Mouse (Mus musculus) intestine, postnatal 0 days (tissue): ENCODE measurements around the gene Cks2. TPM values are rescaled to one million over a fixed set of nuclear protein-coding genes. Genes with fewer than 3 reads are reported as not detected.

Experiments used
- ATAC-seq: fragments of 200-750 bp; cut with Nextera tagmentation; 2 replicates; pipeline ENCODE4 v1.8.0; 2017; ENCODE audit warnings: mild to moderate bottlenecking, moderate TSS enrichment, moderate library complexity
- H3K27ac ChIP-seq: fragments of 300-500 bp; sonication (generic); 2 replicates; pipeline ENCODE4 v1.5.1; 2014; ENCODE audit warnings: mild to moderate bottlenecking, low read depth, low read length, moderate library complexity
- H3K27me3 ChIP-seq: fragments of 300-500 bp; sonication (generic); replicated peaks from 2 replicates; pipeline ENCODE4 v1.6.1; 2014; ENCODE audit warnings: low read length, mixed read lengths; ENCODE audit not compliant: control insufficient read depth, insufficient read depth
- H3K36me3 ChIP-seq: fragments of 300-500 bp; sonication (generic); 2 replicates; pipeline ENCODE4 v1.6.1; 2014; ENCODE audit warnings: mild to moderate bottlenecking, moderate library complexity; ENCODE audit not compliant: control insufficient read depth, insufficient read depth
- H3K4me1 ChIP-seq: fragments of 300-500 bp; sonication (generic); replicated peaks from 2 replicates; pipeline ENCODE4 v1.6.1; 2014; ENCODE audit warnings: antibody characterized with exemption, low read length, mixed read lengths; ENCODE audit not compliant: control insufficient read depth, insufficient read depth
- H3K4me2 ChIP-seq: fragments of 300-500 bp; sonication (generic); replicated peaks from 2 replicates; pipeline ENCODE4 v1.6.1; 2014; ENCODE audit warnings: low read depth, mild to moderate bottlenecking, moderate library complexity
- H3K4me3 ChIP-seq: fragments of 300-500 bp; sonication (generic); 2 replicates; pipeline ENCODE4 v1.5.1; 2014; ENCODE audit warnings: low read depth, low read length
- H3K9ac ChIP-seq: fragments of 300-500 bp; sonication (generic); 2 replicates; pipeline ENCODE4 v1.6.1; 2014; ENCODE audit warnings: mild to moderate bottlenecking, low read depth, low read length
- H3K9me3 ChIP-seq: fragments of 300-500 bp; sonication (generic); 2 replicates; pipeline ENCODE4 v1.6.1; 2016; ENCODE audit warnings: mixed run types; ENCODE audit not compliant: control insufficient read depth
- CTCF ChIP-seq: sonication (generic); IDR thresholded peaks from 2 replicates; pipeline ENCODE4 v1.5.1; 2016; ENCODE audit warnings: low read depth, mild to moderate bottlenecking, control low read depth, antibody characterized with exemption, moderate library complexity
- WGBS: fragments of 180-500 bp; shearing (Covaris S2); extraction: QIAGEN DNeasy Blood & Tissue Kit; methylation state at CpG from one replicate; pipeline ENCODE4 v1.1.7; 2014; 5-methylcytosine and 5-hydroxymethylcytosine counted together
- polyA plus RNA-seq: library from polyadenylated mRNA; unstranded; fragments of >200 nt; fragmentation: Nextera tagmentation; extraction: Ambion mirVana; gene quantifications from 2 replicates; pipeline ENCODE4 v1.2.1, GENCODE M21; 2015

The Cks2 gene
- polyA plus RNA-seq: 109 and 119 TPM in 2 replicates

DNA sequence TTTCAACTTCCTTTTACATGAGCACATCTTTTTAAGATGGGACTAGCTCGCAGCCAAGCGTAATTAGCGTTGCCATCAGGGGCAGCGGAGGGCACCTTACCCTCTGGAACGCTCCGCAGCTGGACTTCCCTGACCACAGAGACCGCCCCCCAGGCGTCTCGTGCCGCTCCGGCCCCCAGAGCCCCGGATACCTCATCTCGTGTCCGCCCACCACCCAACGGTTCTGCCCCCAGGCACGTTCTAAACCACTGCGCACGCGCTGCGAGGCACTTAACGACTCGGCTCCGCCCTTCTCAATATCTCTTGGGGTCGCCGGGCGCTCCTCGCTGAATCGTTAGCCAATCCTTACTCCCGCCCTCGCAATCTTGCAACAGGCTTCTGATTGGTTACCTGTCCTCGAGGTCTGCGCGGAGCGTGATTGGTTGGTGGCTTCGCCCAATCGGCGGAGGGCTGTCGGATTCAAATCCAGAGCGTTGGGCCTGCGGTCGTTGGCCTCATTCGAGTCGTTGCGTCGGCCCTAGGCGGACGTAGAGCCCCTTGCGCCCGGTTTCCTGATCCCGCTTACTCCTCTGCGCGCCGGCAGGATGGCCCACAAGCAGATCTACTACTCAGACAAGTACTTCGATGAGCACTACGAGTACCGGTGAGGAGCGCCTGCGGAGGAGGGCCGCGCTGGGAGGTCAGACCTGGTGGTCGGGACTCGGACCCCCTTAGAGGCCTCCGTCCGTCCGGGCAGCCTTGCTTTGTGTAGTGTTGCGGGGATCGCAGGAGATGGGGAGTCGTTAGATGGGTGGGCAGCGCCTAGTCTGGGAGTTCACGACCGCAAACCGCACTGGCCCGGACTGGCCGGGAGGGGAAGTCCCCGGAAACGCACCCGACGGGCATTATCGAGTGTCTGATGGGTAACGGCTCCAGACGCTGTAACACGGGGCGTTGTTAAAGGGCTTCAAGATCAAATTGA, at the start of gene Cks2:
Cks2 (plus strand) TSS at position 404 of the 961 bp plus-strand sequence.
- Histone ChIP-seq H3K9ac (peak within 1 kb of the TSS; percentile 80), H3K9me3 (no peaks in the 10 kb centered on the region), H3K27ac (peak within 1 kb of the TSS; percentile 94), H3K4me1 (no peaks in the 10 kb centered on the region), H3K4me2 (peak within 1 kb of the TSS; percentile 76), H3K4me3 (peak within 1 kb of the TSS; percentile 94), H3K36me3 (no peaks in the 10 kb centered on the region; the same call in 1 of the 2 replicates), H3K27me3 (no peaks in the 10 kb centered on the region)
- TF ChIP-seq CTCF: peak; percentile 25; the same call in 1 of the 2 replicates
- under 1% methylated on average over 83 of the region's 83 CpGs for WGBS
- peak; percentile 94 for ATAC-seq

DNA sequence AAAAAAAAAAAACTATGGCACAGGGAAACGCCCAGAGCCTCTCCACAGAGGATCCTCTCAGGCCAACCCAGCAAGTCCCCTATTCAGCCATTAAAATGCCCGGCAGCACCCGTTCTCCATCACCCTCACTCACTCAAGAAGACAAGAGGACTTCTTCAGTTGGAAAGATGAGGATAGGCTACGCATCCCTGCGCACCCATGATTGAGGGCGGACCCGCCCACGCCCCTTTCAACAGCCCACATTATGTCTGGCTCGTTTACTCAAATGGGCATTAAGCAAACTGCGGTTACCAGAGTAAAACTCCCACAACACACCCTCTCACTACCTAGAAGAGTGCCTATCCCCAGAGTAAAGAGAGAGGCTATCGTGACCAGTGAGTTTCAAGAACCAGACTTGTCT, 49.6 kb upstream of the Cks2 start:
- TF ChIP-seq CTCF: no peak
- Histone ChIP-seq H3K27ac (no peak overlapping the region), H3K27me3 (peaks cover 12% of the 10 kb centered on the region; the same call in 1 of the 2 replicates), H3K4me2 (no peak overlapping the region), H3K9me3 (no peaks in the 10 kb centered on the region), H3K4me1 (no peaks in the 10 kb centered on the region), H3K4me3 (peak overlapping the region; percentile 25; the same call in 1 of the 2 replicates), H3K9ac (no peak overlapping the region), H3K36me3 (no peaks in the 10 kb centered on the region)
- no peak for ATAC-seq
- 38% methylated on average over 11 of the region's 11 CpGs for WGBS

DNA sequence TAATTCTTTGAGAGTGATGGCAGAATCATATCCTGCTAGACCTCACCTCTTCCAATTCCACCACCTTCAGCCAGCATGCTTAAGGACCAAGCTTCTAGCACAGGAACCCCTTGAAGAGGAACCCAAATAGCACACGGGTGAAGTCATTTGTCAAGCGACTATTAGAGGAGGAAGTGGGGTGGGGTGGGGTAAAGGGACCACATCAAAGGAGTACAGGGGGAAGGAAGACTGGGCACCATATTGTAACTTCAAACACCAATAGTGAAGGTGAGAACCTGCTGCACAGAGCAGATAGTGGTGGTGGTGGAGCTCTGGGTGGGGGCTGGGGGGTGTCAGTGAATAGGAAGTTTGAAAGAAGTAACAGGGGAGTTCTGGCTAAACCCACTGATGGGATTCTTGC, 47.0 kb upstream of the Cks2 start:
- Histone ChIP-seq H3K27ac (no peak overlapping the region), H3K4me1 (no peaks in the 10 kb centered on the region), H3K4me2 (no peak overlapping the region), H3K9me3 (no peaks in the 10 kb centered on the region), H3K36me3 (no peaks in the 10 kb centered on the region), H3K4me3 (no peak overlapping the region), H3K9ac (no peak overlapping the region), H3K27me3 (peaks cover 7% of the 10 kb centered on the region; the same call in 1 of the 2 replicates)
- no peak for TF ChIP-seq CTCF
- 45% methylated on average over 2 of the region's 2 CpGs for WGBS
- no peak for ATAC-seq

DNA sequence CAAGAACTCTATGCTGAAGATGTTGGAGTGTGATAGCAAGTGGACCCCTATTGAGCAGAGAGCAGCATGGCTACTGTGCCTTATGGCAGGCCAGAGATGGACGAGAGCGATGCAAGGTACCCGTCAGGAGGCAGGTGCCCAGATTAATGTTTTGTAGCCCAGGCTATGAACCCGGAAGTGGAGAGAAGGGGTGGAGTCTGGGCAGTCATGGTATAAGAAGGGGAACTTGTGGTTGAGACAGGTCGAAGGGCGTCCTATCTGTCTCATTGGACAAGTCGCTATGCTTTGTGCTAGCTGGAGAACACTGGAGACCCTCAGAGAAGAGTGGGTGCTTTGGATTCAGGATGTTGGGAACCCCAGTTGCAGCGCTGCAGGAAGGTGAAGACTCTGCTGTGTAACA, 44.9 kb upstream of the Cks2 start:
- no peak for TF ChIP-seq CTCF
- WGBS: 85% methylated on average over 8 of the region's 8 CpGs
- H3K4me1 ChIP-seq: peaks cover 4% of the 10 kb centered on the region; the same call in 1 of the 2 replicates
- H3K27ac ChIP-seq: no peak overlapping the region
- H3K4me3 ChIP-seq: no peak overlapping the region
- H3K27me3 ChIP-seq: no peaks in the 10 kb centered on the region
- no peaks in the 10 kb centered on the region for H3K9me3 ChIP-seq
- no peak overlapping the region for H3K9ac ChIP-seq
- no peaks in the 10 kb centered on the region for H3K36me3 ChIP-seq
- no peak for ATAC-seq
- H3K4me2 ChIP-seq: no peak overlapping the region

DNA sequence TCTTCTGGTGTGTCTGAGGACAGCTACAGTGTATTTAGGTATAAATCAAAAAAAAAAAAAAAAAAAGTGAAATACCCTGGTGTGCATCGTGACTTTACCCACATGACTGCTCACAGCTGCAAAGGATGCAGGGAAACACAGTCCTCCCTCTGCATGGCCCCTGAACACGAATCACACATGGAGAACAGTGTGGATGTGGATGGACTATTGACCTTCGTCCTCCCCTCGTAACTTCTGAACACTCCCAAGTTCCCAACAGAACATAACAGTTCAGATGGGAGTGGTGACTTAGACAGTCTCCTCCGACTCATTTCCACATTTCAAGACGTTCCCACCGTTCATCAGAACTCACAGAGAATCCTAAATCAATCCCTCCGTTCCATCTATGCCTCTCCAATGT, 42.3 kb upstream of the Cks2 start:
- H3K9me3 ChIP-seq: no peaks in the 10 kb centered on the region
- H3K36me3 ChIP-seq: no peaks in the 10 kb centered on the region
- no peak overlapping the region for H3K4me3 ChIP-seq
- peak; percentile 95 for ATAC-seq
- no peak overlapping the region for H3K9ac ChIP-seq
- H3K4me1 ChIP-seq: peaks cover 4% of the 10 kb centered on the region; the same call in 1 of the 2 replicates
- 38% methylated on average over 8 of the region's 8 CpGs for WGBS
- H3K27ac ChIP-seq: no peak overlapping the region
- H3K4me2 ChIP-seq: peak overlapping the region; percentile 54
- no peak for TF ChIP-seq CTCF
- no peaks in the 10 kb centered on the region for H3K27me3 ChIP-seq

DNA sequence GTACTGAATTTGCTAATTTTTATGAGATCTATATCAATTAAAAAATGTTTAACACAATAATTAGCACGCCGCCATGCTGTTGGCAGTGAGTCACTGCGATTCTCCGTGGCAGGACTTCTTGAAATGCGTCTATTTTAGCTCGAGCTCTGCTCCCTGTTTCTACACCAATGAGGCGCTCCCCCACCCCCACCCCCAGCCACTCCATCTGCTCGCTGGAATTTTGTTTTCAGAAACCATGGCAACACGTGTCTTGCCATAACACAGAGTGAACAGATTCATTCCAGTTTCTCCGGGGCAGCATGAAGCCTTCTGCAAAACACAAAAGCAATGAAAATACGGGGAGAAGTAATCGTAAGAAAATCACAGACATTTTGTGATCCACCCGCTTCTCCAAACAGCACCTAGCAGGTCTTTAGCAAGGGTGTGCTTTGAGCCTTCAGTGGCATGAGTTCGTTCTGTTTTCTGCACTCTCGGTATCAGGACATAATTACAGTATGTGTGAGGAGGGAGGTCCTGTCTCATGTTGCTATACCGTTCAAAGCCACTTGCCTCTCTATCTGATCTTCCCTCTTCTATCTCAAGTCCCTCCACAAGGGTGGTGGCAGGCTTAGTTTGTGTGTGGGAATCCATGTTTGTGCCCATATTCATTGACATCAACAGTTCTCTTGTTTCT, 41.7 kb upstream of the Cks2 start:
- peak overlapping the region; percentile 54 for H3K4me2 ChIP-seq
- no peaks in the 10 kb centered on the region for H3K27me3 ChIP-seq
- H3K4me3 ChIP-seq: no peak overlapping the region
- H3K27ac ChIP-seq: no peak overlapping the region
- ATAC-seq: peak; percentile 58; the same call in 1 of the 2 replicates
- WGBS: 20% methylated on average over 16 of the region's 16 CpGs
- H3K9ac ChIP-seq: no peak overlapping the region
- peaks cover 4% of the 10 kb centered on the region; the same call in 1 of the 2 replicates for H3K4me1 ChIP-seq
- no peaks in the 10 kb centered on the region for H3K36me3 ChIP-seq
- H3K9me3 ChIP-seq: no peaks in the 10 kb centered on the region
- TF ChIP-seq CTCF: no peak
